Mouse (Mus musculus) hindbrain, postnatal 0 days (tissue): ENCODE measurements at regions not wholly inside any gene's neighbourhood (a gene's known extent, or its start where the extent isn't known, plus 50 kb on each side); places are given as distances from the start of the nearest gene placed in this dataset.
A peak's percentile ranks its signal among the peaks of the same experiment; 100 is the strongest.

Source experiments
- ATAC-seq: fragments of 200-750 bp; cut with Nextera tagmentation; 2 replicates; pipeline ENCODE4 v1.8.0; 2017; ENCODE audit warnings: mild to moderate bottlenecking, moderate TSS enrichment, moderate library complexity
- DNase-seq: peaks from one replicate; pipeline ENCODE4 v3.0.0-alpha.2; 2015; ENCODE audit warnings: low spot score
- H3K27ac ChIP-seq: fragments of 300-500 bp; sonication (generic); 2 replicates; pipeline ENCODE4 v1.5.1; 2014; ENCODE audit warnings: mild to moderate bottlenecking
- H3K27me3 ChIP-seq: fragments of 300-500 bp; sonication (generic); 2 replicates; pipeline ENCODE4 v1.6.1; 2014; ENCODE audit warnings: low read length, mixed read lengths; ENCODE audit not compliant: insufficient read depth
- H3K36me3 ChIP-seq: fragments of 300-500 bp; sonication (generic); 2 replicates; pipeline ENCODE4 v1.6.1; 2014; ENCODE audit warnings: low read length, mixed read lengths; ENCODE audit not compliant: insufficient read depth
- H3K4me1 ChIP-seq: fragments of 300-500 bp; sonication (generic); 2 replicates; pipeline ENCODE4 v1.6.1; 2014; ENCODE audit warnings: antibody characterized with exemption, low read length, mixed read lengths; ENCODE audit not compliant: insufficient read depth
- H3K4me2 ChIP-seq: fragments of 300-500 bp; sonication (generic); 2 replicates; pipeline ENCODE4 v1.6.1; 2014; ENCODE audit warnings: low read depth, mild to moderate bottlenecking, low read length, moderate library complexity, mixed read lengths
- H3K4me3 ChIP-seq: fragments of 300-500 bp; sonication (generic); 2 replicates; pipeline ENCODE4 v1.5.1; 2014; ENCODE audit warnings: low read length
- H3K9ac ChIP-seq: fragments of 300-500 bp; sonication (generic); replicated peaks from 2 replicates; pipeline ENCODE4 v1.6.1; 2014; ENCODE audit warnings: mild to moderate bottlenecking, low read length, moderate library complexity, mixed read lengths
- H3K9me3 ChIP-seq: fragments of 300-500 bp; sonication (generic); 2 replicates; pipeline ENCODE4 v1.6.1; 2016; ENCODE audit warnings: low read length, mixed read lengths
- CTCF ChIP-seq: IDR thresholded peaks from 2 replicates; pipeline ENCODE4 v1.5.1; 2016; ENCODE audit warnings: antibody characterized with exemption, control low read depth, low read depth
- WGBS: fragments of 180-500 bp; shearing (Covaris S2); extraction: QIAGEN DNeasy Blood & Tissue Kit; methylation state at CpG from one replicate; pipeline ENCODE4 v1.1.7; 2014; 5-methylcytosine and 5-hydroxymethylcytosine counted together

GRCm38 (mm10) chr1:128649490-128650178 is 57.5 kb upstream of the Cxcr4 start:
- no peak overlapping the region for H3K9ac ChIP-seq
- ATAC-seq (peak; percentile 83), DNase-seq (peak; percentile 78)
- no peaks in the 10 kb centered on the region for H3K27me3 ChIP-seq
- no peak overlapping the region for H3K27ac ChIP-seq
- H3K36me3 ChIP-seq: no peaks in the 10 kb centered on the region
- no peak for TF ChIP-seq CTCF
- no peak overlapping the region for H3K4me3 ChIP-seq
- H3K9me3 ChIP-seq: no peaks in the 10 kb centered on the region
- no peak overlapping the region for H3K4me2 ChIP-seq
- H3K4me1 ChIP-seq: 0 out of 2 replicates have a peak, but pooled peaks cover 5% of the 10 kb centered on the region
- WGBS: 15% methylated on average over 13 of the region's 13 CpGs

- no peak overlapping the region for H3K27ac ChIP-seq
- H3K27me3 ChIP-seq: no peaks in the 10 kb centered on the region
- H3K4me3 ChIP-seq: no peak overlapping the region
- no peaks in the 10 kb centered on the region for H3K9me3 ChIP-seq
- H3K36me3 ChIP-seq: no peaks in the 10 kb centered on the region
- no peak overlapping the region for H3K9ac ChIP-seq
- WGBS: 8% methylated on average over 4 of the region's 4 CpGs
- H3K4me2 ChIP-seq: no peak overlapping the region
- DNase-seq: peak; percentile 7
- no peak for ATAC-seq
- no peak for TF ChIP-seq CTCF
- no peaks in the 10 kb centered on the region for H3K4me1 ChIP-seq
These were observed 51.3 kb upstream of the Cxcr4 start for GRCm38 (mm10) chr1:128643316-128643776.

DNA sequence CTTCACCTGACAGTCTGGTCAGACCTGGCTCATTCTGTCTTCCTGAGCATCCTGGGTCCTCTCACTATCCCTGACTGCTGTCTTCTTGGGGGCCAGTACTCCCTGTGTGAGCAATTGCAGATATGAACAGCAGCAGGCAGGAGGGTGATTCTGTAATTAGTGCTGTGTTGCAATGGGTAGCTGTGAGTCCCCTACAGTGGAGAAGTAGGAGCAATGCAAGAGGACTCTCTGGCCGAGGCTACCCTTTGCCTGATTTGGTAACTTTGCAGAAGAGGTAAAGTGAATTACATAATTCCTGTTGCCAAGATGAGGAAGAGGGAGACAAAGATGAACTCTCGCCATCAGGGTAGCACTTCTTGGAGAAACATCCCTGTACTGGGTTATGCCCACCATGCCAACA is 50.1 kb upstream of the Cxcr4 start:
- 88% methylated on average over 2 of the region's 2 CpGs for WGBS

More for the DNA sequence above, 50.1 kb upstream of the Cxcr4 start:
- Histone ChIP-seq H3K4me3 (no peak overlapping the region), H3K36me3 (no peaks in the 10 kb centered on the region), H3K9ac (no peak overlapping the region), H3K4me2 (no peak overlapping the region), H3K9me3 (no peaks in the 10 kb centered on the region), H3K4me1 (no peaks in the 10 kb centered on the region), H3K27ac (no peak overlapping the region), H3K27me3 (no peaks in the 10 kb centered on the region)
- DNase-seq (no peak), ATAC-seq (no peak)
- no peak for TF ChIP-seq CTCF
